Mouse (Mus musculus) kidney, adult 2 months (tissue): ENCODE measurements around the gene Cd38.

ENCODE experiments used
- CTCF ChIP-seq: fragments of 200-500 bp; conservative IDR thresholded peaks from 2 replicates; pipeline ENCODE4 v1.5.1; 2011; ENCODE audit warnings: low read depth, mild to moderate bottlenecking, control low read depth, low read length, moderate library complexity, mixed read lengths; ENCODE audit not compliant: insufficient read depth, insufficient read length
- POLR2A ChIP-seq: fragments of 200-500 bp; IDR thresholded peaks from one replicate; pipeline ENCODE4 v1.6.1; 2011; ENCODE audit warnings: low read depth, low read length, control low read depth

DNA sequence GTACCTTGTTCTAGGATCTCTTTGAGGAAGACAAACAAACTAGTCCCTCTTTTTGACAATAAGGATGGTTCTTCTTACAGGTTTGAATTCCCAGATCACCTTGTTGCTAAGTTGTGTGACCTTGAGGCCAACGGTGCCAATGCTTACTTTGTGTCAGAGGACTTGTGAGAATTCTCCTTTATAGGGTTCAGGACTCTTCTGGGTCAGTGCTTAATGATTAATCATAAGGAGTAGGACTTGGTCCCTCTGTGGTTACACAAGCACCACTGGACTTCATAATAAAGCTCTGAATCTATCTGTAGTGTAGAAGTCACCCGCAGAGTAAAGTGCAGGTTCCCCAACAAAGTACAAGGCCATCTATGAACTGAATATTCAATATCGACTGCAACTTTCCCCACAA lies 36.3 kb downstream of the Cd38 start:
- no peak for TF ChIP-seq CTCF
- no peak for TF ChIP-seq POLR2A
